Mouse (Mus musculus) ES-Bruce4 (cell line): ENCODE measurements around the gene Tram2. TPM values are rescaled to one million over a fixed set of nuclear protein-coding genes. Genes with fewer than 3 reads are reported as not detected.

Source experiments
- H3K27ac ChIP-seq: 2 replicates; pipeline ENCODE4 v1.5.1; 2012; ENCODE audit warnings: low read length, inconsistent platforms; ENCODE audit not compliant: insufficient read depth
- H3K27me3 ChIP-seq: 2 replicates; pipeline ENCODE4 v1.6.1; 2012; ENCODE audit warnings: mild to moderate bottlenecking, low read length, inconsistent platforms; ENCODE audit not compliant: control insufficient read depth, poor library complexity, insufficient read depth, severe bottlenecking
- H3K36me3 ChIP-seq: 2 replicates; pipeline ENCODE4 v1.6.1; 2012; ENCODE audit warnings: inconsistent platforms, mild to moderate bottlenecking, low read length, moderate library complexity; ENCODE audit not compliant: control insufficient read depth, poor library complexity, insufficient read depth, severe bottlenecking
- H3K4me1 ChIP-seq: one replicate; pipeline ENCODE4 v1.8.1; 2011; ENCODE audit warnings: low read length; ENCODE audit not compliant: control insufficient read depth, insufficient read depth
- H3K4me3 ChIP-seq: 2 replicates; pipeline ENCODE4 v1.5.1; 2011; ENCODE audit warnings: low read depth, mild to moderate bottlenecking, low read length
- H3K9ac ChIP-seq: 2 replicates; pipeline ENCODE4 v1.6.1; 2012; ENCODE audit warnings: low read depth, mild to moderate bottlenecking, inconsistent platforms; ENCODE audit not compliant: poor library complexity, severe bottlenecking
- H3K9me3 ChIP-seq: replicated peaks from 2 replicates; pipeline ENCODE4 v1.6.1; 2012; ENCODE audit warnings: mild to moderate bottlenecking, low read length, inconsistent platforms; ENCODE audit not compliant: control insufficient read depth, poor library complexity, insufficient read depth, severe bottlenecking
- CTCF ChIP-seq: IDR thresholded peaks from one replicate; pipeline ENCODE4 v1.8.1; 2011; ENCODE audit warnings: low read depth, low read length
- EP300 ChIP-seq: IDR thresholded peaks from 2 replicates; pipeline ENCODE4 v1.6.1; 2011; ENCODE audit warnings: low read depth, low read length; ENCODE audit not compliant: insufficient read depth
- POLR2A ChIP-seq: IDR thresholded peaks from one replicate; pipeline ENCODE4 v1.8.1; 2011; ENCODE audit warnings: low read length; ENCODE audit not compliant: insufficient read depth
- polyA plus RNA-seq: library from polyadenylated mRNA; stranded (reverse); fragments of >200 nt; gene quantifications from 2 replicates; pipeline ENCODE4 v1.2.4, GENCODE M21; 2011; ENCODE audit warnings: low read depth; ENCODE audit not compliant: missing spikeins, insufficient read depth, insufficient read length

Tram2 gene
- polyA plus RNA-seq, 1 experiment = 15.2 TPM

DNA sequence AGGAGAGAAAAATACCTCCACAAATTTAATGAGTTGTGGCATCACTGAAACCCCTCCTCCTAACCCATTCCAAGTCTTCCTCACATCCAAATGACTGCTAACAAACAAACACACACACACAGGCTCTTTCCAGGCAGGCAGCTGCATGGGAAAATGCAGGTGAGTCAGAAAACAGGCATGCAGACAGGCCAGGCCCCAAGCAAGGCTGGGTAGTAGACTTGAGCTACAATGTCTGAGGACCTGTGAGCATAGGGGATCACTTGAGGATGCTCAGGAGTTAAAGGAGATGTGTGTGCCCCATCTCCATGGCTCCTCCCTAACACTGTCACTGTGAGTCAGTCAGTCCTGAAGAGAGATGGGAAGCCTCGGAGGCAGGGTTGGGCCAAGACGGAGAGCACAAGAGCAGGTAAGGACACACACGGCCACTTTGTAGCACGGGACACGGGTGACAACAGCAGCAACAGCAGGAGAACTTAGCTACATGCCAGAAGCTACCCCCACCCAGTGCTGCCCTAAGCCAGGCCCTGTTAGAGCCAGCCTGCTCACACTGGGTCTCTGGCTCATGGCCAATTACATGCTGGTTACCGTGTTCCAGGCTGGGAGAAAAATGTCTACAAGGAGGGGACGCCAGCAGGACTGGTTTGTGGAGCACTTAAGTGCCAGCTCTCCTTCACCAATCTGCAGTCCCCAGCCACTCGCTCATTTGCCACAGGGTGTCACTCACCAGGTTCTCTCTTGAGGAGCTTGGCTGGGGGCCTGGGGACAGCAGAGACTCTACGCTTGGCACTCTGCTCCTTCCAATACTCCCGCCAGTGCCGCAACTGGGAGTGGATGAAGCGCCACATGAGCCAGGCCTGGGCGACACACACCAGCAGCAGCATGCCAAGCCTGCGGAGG lies 76.5 kb downstream of the Tram2 start:
- Histone ChIP-seq H3K36me3 (no peaks in the 10 kb centered on the region; the same call in 1 of the 2 replicates), H3K27me3 (no peaks in the 10 kb centered on the region)
- no peak for TF ChIP-seq POLR2A
- no peak for TF ChIP-seq EP300
- no peak for TF ChIP-seq CTCF

DNA sequence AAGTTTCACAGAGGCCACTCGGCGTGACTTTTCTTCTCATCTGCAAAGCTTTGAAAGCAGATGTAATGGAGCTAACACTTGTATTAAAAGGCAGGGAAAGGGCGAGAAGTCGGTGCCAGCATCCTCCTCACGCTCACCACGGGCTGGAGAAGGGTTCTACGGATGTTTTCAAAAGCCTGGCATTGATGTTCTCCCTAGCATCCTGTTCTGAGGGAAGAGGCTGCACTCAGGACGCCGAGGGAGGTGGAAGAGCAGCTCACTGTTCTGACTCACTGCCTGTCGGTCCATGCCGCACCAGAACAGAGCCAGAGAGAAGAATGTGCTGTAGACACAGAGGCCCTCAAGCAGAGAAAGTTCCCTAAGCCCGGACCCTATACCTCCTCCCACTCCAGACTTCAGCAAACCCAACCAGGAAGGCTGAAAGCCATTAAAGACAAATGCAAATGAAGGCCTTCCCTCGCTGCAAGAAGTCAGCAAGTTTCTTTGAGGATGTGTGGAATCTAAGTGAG lies 81.1 kb downstream of the Tram2 start:
- H3K4me3 ChIP-seq = no peak overlapping the region
- no peaks in the 10 kb centered on the region for H3K9me3 ChIP-seq
- no peaks in the 10 kb centered on the region for H3K36me3 ChIP-seq
- no peak overlapping the region for H3K27ac ChIP-seq
- no peaks in the 10 kb centered on the region for H3K4me1 ChIP-seq
- TF ChIP-seq POLR2A = no peak
- no peak for TF ChIP-seq EP300
- no peak for TF ChIP-seq CTCF
- no peak overlapping the region for H3K9ac ChIP-seq
- H3K27me3 ChIP-seq = no peaks in the 10 kb centered on the region

More for the DNA sequence above, 76.5 kb downstream of the Tram2 start:
- no peaks in the 10 kb centered on the region for H3K9me3 ChIP-seq
- no peak overlapping the region for H3K9ac ChIP-seq
- H3K4me3 ChIP-seq = no peak overlapping the region
- H3K27ac ChIP-seq = no peak overlapping the region
- no peaks in the 10 kb centered on the region for H3K4me1 ChIP-seq

DNA sequence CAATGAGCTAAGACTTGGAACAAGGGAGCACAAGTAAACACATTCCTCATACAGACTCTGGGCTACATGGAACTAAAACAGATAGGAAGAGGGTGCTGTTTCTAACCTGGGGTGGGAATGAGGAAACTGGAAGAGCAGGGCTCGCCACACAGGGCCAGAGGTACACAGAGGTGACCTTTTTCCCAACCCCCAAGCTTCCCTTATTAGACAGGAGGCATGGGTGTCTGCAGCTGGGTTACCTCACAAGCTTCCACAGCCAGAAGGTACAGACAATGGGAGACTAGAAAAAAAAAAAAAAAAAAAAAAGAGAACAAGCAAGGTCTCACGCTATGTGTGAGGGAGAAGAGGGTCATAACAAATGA lies 81.7 kb downstream of the Tram2 start:
- H3K9ac ChIP-seq = no peak overlapping the region
- no peaks in the 10 kb centered on the region for H3K36me3 ChIP-seq
- TF ChIP-seq CTCF (no peak), POLR2A (no peak), EP300 (no peak)
- H3K9me3 ChIP-seq = no peaks in the 10 kb centered on the region
- H3K4me3 ChIP-seq = no peak overlapping the region
- no peak overlapping the region for H3K27ac ChIP-seq
- H3K4me1 ChIP-seq = no peaks in the 10 kb centered on the region
- no peaks in the 10 kb centered on the region for H3K27me3 ChIP-seq

DNA sequence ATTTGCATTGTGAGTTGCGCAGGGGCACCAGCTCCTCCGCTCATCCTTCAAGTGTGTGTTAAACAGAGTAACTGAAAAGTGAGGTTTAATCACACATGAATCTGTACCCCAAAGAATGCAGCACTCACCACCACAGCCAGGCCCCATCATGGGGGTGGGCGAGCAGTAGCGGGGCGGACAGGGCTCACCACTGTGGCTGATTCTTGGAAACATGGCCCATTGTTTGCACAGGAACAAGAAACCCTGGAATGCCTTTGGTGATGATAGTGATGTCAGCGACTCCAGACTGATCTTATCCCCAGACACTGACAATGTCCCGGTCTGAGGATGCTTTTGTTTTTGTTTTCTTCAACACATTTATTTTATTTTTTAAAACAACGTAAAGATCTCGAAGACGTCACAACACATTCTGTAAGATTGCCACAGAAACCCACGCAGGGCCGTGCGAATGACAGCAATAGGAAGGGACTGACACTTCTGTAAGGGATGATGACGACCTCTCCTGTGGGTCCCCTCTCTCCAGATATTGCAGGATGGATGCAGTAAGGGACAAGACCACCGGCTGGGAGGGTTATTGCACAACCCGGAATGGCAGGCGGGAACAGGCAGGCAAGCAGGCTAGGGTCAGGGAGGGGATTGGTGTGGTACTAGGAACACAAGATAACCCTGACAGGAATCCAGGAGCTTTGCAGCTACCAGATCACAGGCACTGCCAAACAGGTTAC lies 82.3 kb downstream of the Tram2 start:
- TF ChIP-seq CTCF (no peak), POLR2A (no peak), EP300 (no peak)
- no peaks in the 10 kb centered on the region for H3K4me1 ChIP-seq
- no peak overlapping the region for H3K4me3 ChIP-seq
- H3K36me3 ChIP-seq = no peaks in the 10 kb centered on the region
- no peaks in the 10 kb centered on the region for H3K9me3 ChIP-seq
- H3K9ac ChIP-seq = no peak overlapping the region
- no peak overlapping the region for H3K27ac ChIP-seq
- H3K27me3 ChIP-seq = no peaks in the 10 kb centered on the region

DNA sequence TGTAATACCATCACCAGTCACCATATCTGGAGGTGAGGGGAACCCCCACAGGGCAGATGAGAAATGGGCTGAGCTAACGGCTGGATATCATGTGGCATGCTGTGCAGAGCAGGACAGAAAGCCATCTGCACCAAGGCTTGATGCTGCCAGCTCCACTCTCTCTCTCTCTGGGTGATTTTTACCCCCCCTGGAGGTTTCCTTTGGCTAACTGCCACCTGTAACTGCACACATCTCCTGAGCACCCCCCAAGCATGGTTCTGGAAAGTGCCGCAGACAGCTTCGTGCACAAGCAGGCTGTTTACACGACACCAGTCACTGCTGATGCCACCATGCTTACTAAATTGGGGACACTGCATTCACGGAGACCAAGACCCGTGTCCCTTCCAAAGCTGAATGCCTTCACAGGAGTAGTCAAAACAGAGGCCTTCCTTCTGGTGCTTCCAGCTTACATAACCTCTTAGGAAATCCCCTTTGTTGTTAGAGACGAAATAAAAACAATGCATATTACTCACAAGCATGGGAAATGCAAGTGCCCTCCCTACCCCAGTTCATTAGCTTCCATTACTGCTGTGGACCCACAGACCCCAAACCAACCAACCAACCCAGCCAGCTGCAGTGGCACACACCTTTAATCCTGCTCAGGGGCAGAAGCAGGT lies 83.6 kb downstream of the Tram2 start:
- Histone ChIP-seq H3K9me3 (no peaks in the 10 kb centered on the region), H3K27ac (no peak overlapping the region), H3K36me3 (no peaks in the 10 kb centered on the region), H3K4me1 (no peaks in the 10 kb centered on the region), H3K9ac (no peak overlapping the region), H3K4me3 (no peak overlapping the region), H3K27me3 (no peaks in the 10 kb centered on the region)
- TF ChIP-seq POLR2A = no peak
- no peak for TF ChIP-seq CTCF
- no peak for TF ChIP-seq EP300

DNA sequence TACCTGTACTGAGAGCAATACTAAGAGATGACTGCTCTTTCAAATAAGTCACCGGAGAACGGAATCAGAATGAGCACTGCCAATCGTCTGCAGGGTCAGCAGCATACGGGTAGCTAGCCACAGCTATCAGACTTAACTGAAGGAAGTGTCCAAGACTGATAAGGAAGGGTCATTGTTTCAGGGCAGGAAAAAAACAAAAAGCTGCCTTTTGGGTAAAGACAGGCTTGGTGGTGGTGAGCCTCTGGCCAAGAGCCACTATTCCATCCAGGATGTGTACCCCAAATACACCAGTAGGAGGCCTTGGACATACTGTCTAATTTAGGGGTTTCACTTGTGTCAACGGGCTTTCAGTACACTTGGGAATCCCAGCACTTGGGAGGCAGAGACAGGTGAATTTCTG lies 84.7 kb downstream of the Tram2 start:
- no peak for TF ChIP-seq POLR2A
- no peak for TF ChIP-seq EP300
- TF ChIP-seq CTCF = no peak
- Histone ChIP-seq H3K36me3 (no peaks in the 10 kb centered on the region), H3K4me3 (no peak overlapping the region), H3K4me1 (no peaks in the 10 kb centered on the region), H3K9me3 (no peaks in the 10 kb centered on the region), H3K27me3 (no peaks in the 10 kb centered on the region), H3K9ac (no peak overlapping the region), H3K27ac (no peak overlapping the region)
